Mouse (Mus musculus) stomach, postnatal 0 days (tissue): ENCODE data around the gene Siah3. TPM values are rescaled to one million over a fixed set of nuclear protein-coding genes. Genes with fewer than 3 reads are reported as not detected.

Source experiments
- ATAC-seq: fragments of 200-750 bp; cut with Nextera tagmentation; 2 replicates; pipeline ENCODE4 v1.8.0; 2017; ENCODE audit not compliant: low FRiP score, low TSS enrichment
- DNase-seq: peaks from one replicate; pipeline ENCODE4 v3.0.0-alpha.2; 2016; ENCODE audit warnings: low spot score
- H3K27ac ChIP-seq: fragments of 300-500 bp; sonication (generic); replicated peaks from 2 replicates; pipeline ENCODE4 v1.5.1; 2014; ENCODE audit warnings: mild to moderate bottlenecking, control low read depth
- H3K27me3 ChIP-seq: fragments of 300-500 bp; sonication (generic); 2 replicates; pipeline ENCODE4 v1.6.1; 2014; ENCODE audit warnings: low read length; ENCODE audit not compliant: control insufficient read depth, insufficient read depth
- H3K36me3 ChIP-seq: fragments of 300-500 bp; sonication (generic); 2 replicates; pipeline ENCODE4 v1.6.1; 2014; ENCODE audit warnings: low read length, mixed read lengths; ENCODE audit not compliant: control insufficient read depth, insufficient read depth
- H3K4me1 ChIP-seq: fragments of 300-500 bp; sonication (generic); replicated peaks from 2 replicates; pipeline ENCODE4 v1.6.1; 2014; ENCODE audit warnings: antibody characterized with exemption; ENCODE audit not compliant: control insufficient read depth, insufficient read depth
- H3K4me2 ChIP-seq: fragments of 300-500 bp; sonication (generic); replicated peaks from 2 replicates; pipeline ENCODE4 v1.6.1; 2014; ENCODE audit warnings: low read depth, mild to moderate bottlenecking, control low read depth, moderate library complexity
- H3K4me3 ChIP-seq: fragments of 300-500 bp; sonication (generic); 2 replicates; pipeline ENCODE4 v1.5.1; 2014; ENCODE audit warnings: low read depth, low read length, control low read depth
- H3K9ac ChIP-seq: fragments of 300-500 bp; sonication (generic); 2 replicates; pipeline ENCODE4 v1.6.1; 2014; ENCODE audit warnings: mild to moderate bottlenecking, low read length, control low read depth, mixed read lengths
- H3K9me3 ChIP-seq: fragments of 300-500 bp; sonication (generic); 2 replicates; pipeline ENCODE4 v1.6.1; 2016; ENCODE audit warnings: low read length; ENCODE audit not compliant: control insufficient read depth
- CTCF ChIP-seq: IDR thresholded peaks from 2 replicates; pipeline ENCODE4 v1.5.1; 2016; ENCODE audit warnings: antibody characterized with exemption, low read depth, mild to moderate bottlenecking, moderate library complexity
- EP300 ChIP-seq: optimal IDR thresholded peaks from 2 replicates; pipeline ENCODE3; 2016; ENCODE audit warnings: antibody characterized with exemption
- WGBS: fragments of 180-500 bp; shearing (Covaris S2); extraction: QIAGEN DNeasy Blood & Tissue Kit; methylation state at CpG from one replicate; pipeline ENCODE4 v1.1.7; 2014; 5-methylcytosine and 5-hydroxymethylcytosine counted together
- polyA plus RNA-seq: library from polyadenylated mRNA; unstranded; fragments of >200 nt; fragmentation: Nextera tagmentation; extraction: Ambion mirVana; gene quantifications from 2 replicates; pipeline ENCODE4 v1.2.1, GENCODE M21; 2015

Gene Siah3
- 0.07 TPM in 1 of 2 replicates, not detected in the other for polyA plus RNA-seq

GRCm38 (mm10) chr14:75455743-75456421, at the start of gene Siah3:
Gene Siah3 (plus strand): TSS chr14:75455982.
- ATAC-seq (no peak), DNase-seq (no peak)
- WGBS, result 10% methylated on average over 18 of the region's 18 CpGs
- Histone ChIP-seq H3K4me2 (peak within 1 kb of the TSS; percentile 56), H3K9ac (no peak within 1 kb of the TSS), H3K36me3 (no peaks in the 10 kb centered on the region), H3K4me3 (peak within 1 kb of the TSS; percentile 31), H3K9me3 (no peaks in the 10 kb centered on the region), H3K27ac (no peak within 1 kb of the TSS), H3K27me3 (no peaks in the 10 kb centered on the region), H3K4me1 (no peaks in the 10 kb centered on the region)
- no peak for TF ChIP-seq CTCF
- TF ChIP-seq EP300, result no peak

GRCm38 (mm10) chr14:75409772-75410171, 46.0 kb upstream of the Siah3 start:
- Histone ChIP-seq H3K27me3 (no peaks in the 10 kb centered on the region), H3K36me3 (no peaks in the 10 kb centered on the region), H3K27ac (no peak overlapping the region), H3K9ac (no peak overlapping the region), H3K4me1 (no peaks in the 10 kb centered on the region), H3K4me2 (no peak overlapping the region), H3K9me3 (no peaks in the 10 kb centered on the region), H3K4me3 (no peak overlapping the region)
- DNase-seq (no peak), ATAC-seq (no peak)
- WGBS, result 26% methylated on average over 3 of the region's 3 CpGs
- no peak for TF ChIP-seq EP300
- no peak for TF ChIP-seq CTCF

- H3K4me2 ChIP-seq, result no peak overlapping the region
- 84% methylated on average over 4 of the region's 4 CpGs for WGBS
- DNase-seq (no peak), ATAC-seq (no peak)
- no peak overlapping the region for H3K9ac ChIP-seq
- H3K4me1 ChIP-seq, result no peaks in the 10 kb centered on the region
- no peaks in the 10 kb centered on the region for H3K27me3 ChIP-seq
- H3K4me3 ChIP-seq, result no peak overlapping the region
- H3K9me3 ChIP-seq, result no peaks in the 10 kb centered on the region
- TF ChIP-seq CTCF, result no peak
- no peak overlapping the region for H3K27ac ChIP-seq
- no peaks in the 10 kb centered on the region for H3K36me3 ChIP-seq
Measured at GRCm38 (mm10) chr14:75410392-75410791, 45.4 kb upstream of the Siah3 start.

- Histone ChIP-seq H3K27ac (no peak overlapping the region), H3K9ac (no peak overlapping the region), H3K27me3 (no peaks in the 10 kb centered on the region), H3K36me3 (no peaks in the 10 kb centered on the region), H3K4me3 (no peak overlapping the region), H3K4me1 (no peaks in the 10 kb centered on the region), H3K4me2 (no peak overlapping the region), H3K9me3 (no peaks in the 10 kb centered on the region)
- 79% methylated on average over 3 of the region's 3 CpGs for WGBS
- DNase-seq (no peak), ATAC-seq (no peak)
- no peak for TF ChIP-seq CTCF
- no peak for TF ChIP-seq EP300
Measured at GRCm38 (mm10) chr14:75418721-75419120, 37.1 kb upstream of the Siah3 start.

- H3K9ac ChIP-seq, result no peak overlapping the region
- ATAC-seq, result no peak
- WGBS, result 81% methylated on average over 7 of the region's 7 CpGs
- no peak overlapping the region for H3K27ac ChIP-seq
- no peak overlapping the region for H3K4me3 ChIP-seq
- no peak for DNase-seq
- no peaks in the 10 kb centered on the region for H3K36me3 ChIP-seq
- no peak for TF ChIP-seq CTCF
- H3K4me2 ChIP-seq, result no peak overlapping the region
- H3K27me3 ChIP-seq, result no peaks in the 10 kb centered on the region
- H3K4me1 ChIP-seq, result no peaks in the 10 kb centered on the region
- no peaks in the 10 kb centered on the region for H3K9me3 ChIP-seq
Measured at GRCm38 (mm10) chr14:75419876-75420275, 35.9 kb upstream of the Siah3 start.

GRCm38 (mm10) chr14:75420811-75421210, 35.0 kb upstream of the Siah3 start:
- no peak for DNase-seq
- Histone ChIP-seq H3K4me3 (no peak overlapping the region), H3K36me3 (no peaks in the 10 kb centered on the region), H3K27ac (no peak overlapping the region), H3K27me3 (no peaks in the 10 kb centered on the region), H3K9ac (no peak overlapping the region), H3K4me1 (no peaks in the 10 kb centered on the region), H3K9me3 (no peaks in the 10 kb centered on the region), H3K4me2 (no peak overlapping the region)
- 57% methylated on average over 6 of the region's 6 CpGs for WGBS
- no peak for ATAC-seq
- TF ChIP-seq EP300 (no peak), CTCF (no peak)
